Mouse (Mus musculus) heart, embryonic 12.5 days (tissue): Measurements from ENCODE around the gene Pcif1. TPM values are rescaled to one million over a fixed set of nuclear protein-coding genes. Genes with fewer than 3 reads are reported as not detected.
"Not testable (repeated sequence)": the region's sequence is repeated elsewhere in the genome, so short reads cannot be mapped to it uniquely, and the experiment has no call there.

Source experiments
- ATAC-seq: fragments of 200-750 bp; cut with Nextera tagmentation; 2 replicates; pipeline ENCODE4 v1.8.0; 2017; ENCODE audit warnings: moderate TSS enrichment, moderate library complexity; ENCODE audit not compliant: insufficient number of reproducible peaks, low FRiP score
- H3K27ac ChIP-seq: fragments of 300-500 bp; sonication (generic); 2 replicates; pipeline ENCODE4 v1.5.1; 2016; ENCODE audit warnings: mild to moderate bottlenecking, moderate library complexity; ENCODE audit not compliant: poor library complexity, severe bottlenecking
- H3K27me3 ChIP-seq: fragments of 300-500 bp; sonication (generic); replicated peaks from 2 replicates; pipeline ENCODE4 v1.6.1; 2016; ENCODE audit warnings: mild to moderate bottlenecking, moderate library complexity
- H3K36me3 ChIP-seq: fragments of 300-500 bp; sonication (generic); 2 replicates; pipeline ENCODE4 v1.6.1; 2016; ENCODE audit warnings: mild to moderate bottlenecking, moderate library complexity
- H3K4me1 ChIP-seq: fragments of 300-500 bp; sonication (generic); replicated peaks from 2 replicates; pipeline ENCODE4 v1.6.1; 2016; ENCODE audit warnings: mild to moderate bottlenecking
- H3K4me2 ChIP-seq: fragments of 300-500 bp; sonication (generic); 2 replicates; pipeline ENCODE4 v1.6.1; 2016; ENCODE audit warnings: mild to moderate bottlenecking, moderate library complexity
- H3K4me3 ChIP-seq: fragments of 300-500 bp; sonication (generic); 2 replicates; pipeline ENCODE4 v1.5.1; 2016; ENCODE audit warnings: mild to moderate bottlenecking
- H3K9ac ChIP-seq: fragments of 300-500 bp; sonication (generic); 2 replicates; pipeline ENCODE4 v1.6.1; 2016; ENCODE audit warnings: mild to moderate bottlenecking, moderate library complexity
- H3K9me3 ChIP-seq: fragments of 300-500 bp; sonication (generic); replicated peaks from 2 replicates; pipeline ENCODE4 v1.6.1; 2016; ENCODE audit warnings: mild to moderate bottlenecking, moderate library complexity
- whole genome bisulfite sequencing: fragments of 180-500 bp; shearing (Covaris S2); methylation state at CpG from one replicate; pipeline ENCODE4 v1.1.7; 2016; 5-methylcytosine and 5-hydroxymethylcytosine counted together
- polyA plus RNA-seq: library from polyadenylated mRNA; unstranded; fragments of >200 nt; fragmentation: Nextera tagmentation; extraction: Ambion mirVana; gene quantifications from 2 replicates; pipeline ENCODE4 v1.2.1, GENCODE M21; 2016

The Pcif1 gene
- polyA plus RNA-seq, 1 experiment from 2014 or later, result 53.1 TPM

DNA sequence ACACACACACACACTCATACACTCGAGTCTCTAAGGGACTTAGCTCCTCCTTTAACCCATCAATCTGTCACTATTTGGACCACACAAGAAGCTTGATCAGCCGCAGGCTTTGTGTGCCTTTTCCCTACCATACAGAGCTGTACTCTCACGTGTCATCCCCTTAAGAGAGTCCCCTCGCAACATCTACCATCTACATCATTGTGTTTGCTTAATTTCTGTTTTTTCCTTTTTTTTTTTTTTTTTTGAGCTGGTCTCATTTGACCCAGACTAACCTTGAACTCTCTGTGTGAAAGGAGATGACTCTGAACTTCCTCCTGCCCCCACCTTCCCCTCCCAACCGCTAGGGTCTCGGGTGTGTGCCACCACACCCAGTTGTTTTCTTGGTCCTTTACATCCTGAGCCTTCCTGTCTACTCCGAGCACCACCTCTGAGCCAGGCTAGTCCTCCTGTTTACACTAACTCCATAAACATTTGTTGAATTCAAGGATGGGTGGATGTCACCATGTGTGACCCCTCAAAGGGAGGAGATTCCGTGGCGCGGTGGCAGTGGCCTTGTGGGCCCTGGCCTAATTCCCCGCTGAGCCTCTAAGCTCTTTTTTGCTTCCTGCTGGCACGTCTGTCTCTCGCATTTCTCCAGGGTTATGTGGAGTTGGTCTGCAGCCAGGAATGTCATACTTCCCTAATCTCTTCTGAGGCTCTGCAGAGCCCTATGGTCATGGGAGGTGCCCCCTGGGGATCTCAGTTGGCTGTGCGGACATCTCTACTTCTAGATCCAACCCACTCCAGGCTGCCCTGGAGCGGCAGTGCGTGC lies 12.2 kb upstream of the Pcif1 start:
- H3K9ac ChIP-seq, result peak overlapping the region; percentile 35; the same call in 1 of the 2 replicates
- H3K9me3 ChIP-seq, result peaks cover 8% of the 10 kb centered on the region
- peak overlapping the region; percentile 92 for H3K27ac ChIP-seq
- H3K27me3 ChIP-seq, result no peaks in the 10 kb centered on the region
- no peak overlapping the region for H3K4me2 ChIP-seq
- peaks cover 31% of the 10 kb centered on the region for H3K4me1 ChIP-seq
- 0 out of 2 replicates have a peak overlapping the region, but pooled peaks have one; percentile 0 for H3K4me3 ChIP-seq
- H3K36me3 ChIP-seq, result no peaks in the 10 kb centered on the region
- 26% methylated on average over 16 of the region's 16 CpGs for WGBS
- peak; percentile 87 for ATAC-seq

DNA sequence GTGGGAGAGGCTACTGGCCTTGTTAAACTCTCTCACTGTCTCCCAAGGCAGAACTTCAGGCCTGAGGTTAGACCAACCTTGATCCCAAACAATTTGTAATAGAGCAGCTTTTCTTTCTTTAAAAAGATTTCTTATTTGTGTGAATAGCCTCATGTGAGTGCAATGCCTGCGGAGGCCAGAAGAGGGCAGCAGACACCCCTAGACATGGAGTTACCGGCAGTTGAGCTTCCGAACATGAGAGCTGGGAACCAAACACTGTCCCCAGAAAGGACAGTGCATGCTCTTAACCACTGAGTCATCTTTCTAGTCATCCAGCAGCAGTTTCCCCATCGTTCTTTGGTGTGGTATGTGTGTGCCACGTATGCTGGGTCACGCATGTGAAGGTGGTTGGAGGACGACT lies 11.5 kb upstream of the Pcif1 start:
- H3K9ac ChIP-seq, result no peak overlapping the region
- H3K9me3 ChIP-seq, result peaks cover 8% of the 10 kb centered on the region
- no peak overlapping the region for H3K4me3 ChIP-seq
- no peaks in the 10 kb centered on the region for H3K36me3 ChIP-seq
- H3K27me3 ChIP-seq, result no peaks in the 10 kb centered on the region
- 91% methylated on average over 7 of the region's 7 CpGs for WGBS
- H3K4me2 ChIP-seq, result no peak overlapping the region
- peaks cover 25% of the 10 kb centered on the region for H3K4me1 ChIP-seq
- H3K27ac ChIP-seq, result peak overlapping the region; percentile 92
- no peak for ATAC-seq

DNA sequence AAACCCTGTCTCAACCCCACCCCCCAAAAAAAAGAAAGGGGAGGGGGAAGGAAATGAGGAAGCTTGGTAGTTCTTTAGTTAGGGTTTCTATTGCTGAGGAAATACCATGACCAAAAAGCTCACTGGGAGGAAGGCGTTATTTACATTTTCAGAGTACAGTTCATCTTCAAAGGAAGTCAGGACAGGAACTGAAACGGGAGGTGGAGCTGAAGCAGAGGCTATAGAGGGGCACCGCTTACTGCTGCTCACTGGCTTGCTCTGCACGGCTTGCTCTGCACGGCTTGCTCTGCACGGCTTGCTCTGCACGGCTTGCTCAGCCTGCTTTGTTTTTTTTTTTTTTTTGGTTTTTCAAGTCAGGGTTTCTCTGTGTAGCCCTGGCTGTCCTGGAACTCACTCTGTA lies 10.6 kb upstream of the Pcif1 start:
- Histone ChIP-seq H3K9me3 (peaks cover 8% of the 10 kb centered on the region), H3K4me3 (no peak overlapping the region), H3K36me3 (no peaks in the 10 kb centered on the region), H3K27ac (no peak overlapping the region), H3K4me2 (no peak overlapping the region), H3K27me3 (no peaks in the 10 kb centered on the region), H3K4me1 (peaks cover 23% of the 10 kb centered on the region), H3K9ac (no peak overlapping the region)
- 72% methylated on average over 7 of the region's 7 CpGs for WGBS
- no peak for ATAC-seq

DNA sequence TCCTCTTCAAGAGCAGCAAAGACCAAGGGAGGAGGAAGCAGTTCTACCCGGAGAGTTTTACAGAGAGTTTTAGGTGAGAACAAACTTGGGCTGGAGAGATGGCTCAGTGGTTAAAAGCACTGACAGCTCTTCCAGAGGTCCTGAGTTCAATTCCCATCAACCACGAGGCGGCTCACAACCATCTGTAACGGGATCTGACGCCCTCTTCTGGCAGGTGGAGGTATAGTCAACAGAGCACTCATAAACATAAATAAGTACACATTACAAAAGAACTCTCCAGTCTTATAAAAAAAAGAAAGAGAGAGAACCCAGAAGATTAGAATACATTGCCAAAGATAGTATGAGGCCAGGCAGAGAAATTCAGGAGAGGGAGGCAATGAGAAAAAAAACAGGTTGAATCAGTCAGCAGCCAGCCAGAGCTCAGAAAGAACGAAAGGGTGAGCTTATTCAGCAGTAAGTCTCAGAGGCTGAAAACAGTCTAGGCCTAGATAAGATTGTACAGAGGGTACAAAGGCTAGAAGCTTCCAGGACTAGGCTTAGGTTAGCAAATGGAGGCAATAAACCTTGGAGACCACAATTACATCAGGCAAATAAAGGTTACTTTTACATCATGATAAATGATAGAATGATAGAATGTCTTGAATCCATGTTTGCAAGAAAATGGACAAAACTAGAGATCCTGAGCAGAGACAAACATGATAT lies 7.4 kb upstream of the Pcif1 start:
- Histone ChIP-seq H3K4me1 (peaks cover 29% of the 10 kb centered on the region), H3K27me3 (no peaks in the 10 kb centered on the region), H3K27ac (no peak overlapping the region), H3K9me3 (peaks cover 8% of the 10 kb centered on the region), H3K36me3 (no peaks in the 10 kb centered on the region), H3K4me2 (no peak overlapping the region), H3K4me3 (no peak overlapping the region), H3K9ac (no peak overlapping the region)
- 52% methylated on average over 6 of the region's 6 CpGs for WGBS
- ATAC-seq, result no peak

DNA sequence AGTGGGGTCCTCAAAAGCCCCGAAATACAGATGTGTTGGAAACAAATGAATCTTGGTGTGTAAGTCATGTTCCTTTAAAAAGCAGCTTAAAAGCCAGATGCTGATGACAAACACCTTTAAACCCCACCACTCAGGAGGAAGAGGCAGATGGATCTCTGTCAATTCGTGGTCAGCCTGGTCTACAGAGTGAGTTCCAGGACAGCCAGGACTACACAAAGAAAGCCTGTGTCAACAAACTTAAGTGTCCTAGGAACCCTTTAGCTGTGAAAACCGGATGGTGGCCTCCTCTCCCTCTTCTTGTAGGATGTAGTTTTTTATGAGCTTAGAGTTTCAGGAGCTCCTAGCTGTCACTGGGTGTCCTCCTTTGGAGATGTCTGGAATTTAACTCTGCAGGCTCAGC lies 5.5 kb upstream of the Pcif1 start:
- Histone ChIP-seq H3K36me3 (peaks cover 6% of the 10 kb centered on the region; the same call in 1 of the 2 replicates), H3K4me2 (no peak overlapping the region), H3K4me3 (no peak overlapping the region), H3K4me1 (peaks cover 29% of the 10 kb centered on the region), H3K9me3 (no peaks in the 10 kb centered on the region), H3K27ac (peak overlapping the region; percentile 55), H3K27me3 (no peaks in the 10 kb centered on the region), H3K9ac (0 out of 2 replicates have a peak overlapping the region, but pooled peaks have one; percentile 9)
- 54% methylated on average over 3 of the region's 3 CpGs for WGBS
- no peak for ATAC-seq

DNA sequence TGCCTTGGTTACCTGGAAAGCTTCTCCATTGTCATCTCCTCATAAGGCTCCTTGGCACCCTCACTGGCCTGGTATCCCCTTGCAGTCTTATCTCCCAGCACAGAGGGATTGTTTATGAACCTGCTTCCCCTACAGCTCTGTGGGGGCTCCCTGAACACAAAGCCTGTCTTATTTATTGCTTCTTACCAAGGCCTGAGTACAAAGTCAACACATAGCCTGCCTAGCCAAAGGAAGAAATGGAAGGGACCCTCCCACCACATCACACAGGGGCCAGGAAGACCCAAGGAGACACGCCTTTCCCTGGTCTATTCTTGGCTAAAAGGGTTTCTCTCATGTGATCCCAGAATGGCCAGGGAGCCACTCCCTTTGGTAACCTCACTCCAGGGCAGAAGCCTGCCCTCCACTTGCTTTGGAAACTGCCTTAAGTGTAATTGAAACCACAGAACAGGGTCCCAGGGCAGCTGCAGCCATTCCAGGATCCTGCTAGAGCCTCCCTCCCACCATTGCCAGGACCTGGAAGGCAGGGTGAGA lies 4.8 kb upstream of the Pcif1 start:
- Histone ChIP-seq H3K4me2 (0 out of 2 replicates have a peak overlapping the region, but pooled peaks have one; percentile 15), H3K4me3 (no peak overlapping the region), H3K9me3 (no peaks in the 10 kb centered on the region), H3K4me1 (peaks cover 29% of the 10 kb centered on the region), H3K27ac (peak overlapping the region; percentile 55), H3K27me3 (no peaks in the 10 kb centered on the region), H3K9ac (0 out of 2 replicates have a peak overlapping the region, but pooled peaks have one; percentile 9), H3K36me3 (peaks cover 6% of the 10 kb centered on the region; the same call in 1 of the 2 replicates)
- ATAC-seq, result no peak
- WGBS, result 5% methylated on average over 1 of the region's 1 CpGs

DNA sequence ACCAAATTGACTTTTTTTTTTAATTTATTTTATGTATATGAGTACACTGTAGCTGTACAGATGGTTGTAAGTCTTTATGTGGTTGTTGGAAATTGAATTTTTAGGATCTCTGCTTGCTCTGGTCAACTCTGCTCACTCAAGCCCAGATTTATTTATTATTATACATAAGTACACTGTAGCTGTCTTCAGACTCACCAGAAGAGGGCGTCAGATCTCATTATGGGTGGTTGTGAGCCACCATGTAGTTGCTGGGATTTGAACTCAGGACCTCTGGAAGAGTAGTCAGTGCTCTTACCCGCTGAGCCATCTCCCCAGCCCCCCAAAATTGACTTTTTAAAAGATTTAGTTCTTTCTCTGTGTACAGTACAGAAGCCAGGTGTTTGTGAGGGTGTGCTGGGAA lies 3.5 kb upstream of the Pcif1 start:
- not testable (repeated sequence) for ATAC-seq, H3K27ac ChIP-seq, H3K36me3 ChIP-seq, H3K4me2 ChIP-seq, H3K27me3 ChIP-seq, H3K9me3 ChIP-seq, H3K4me3 ChIP-seq, H3K9ac ChIP-seq
- WGBS, result 47% methylated on average over 2 of the region's 2 CpGs
- peaks cover 33% of the 10 kb centered on the region for H3K4me1 ChIP-seq

DNA sequence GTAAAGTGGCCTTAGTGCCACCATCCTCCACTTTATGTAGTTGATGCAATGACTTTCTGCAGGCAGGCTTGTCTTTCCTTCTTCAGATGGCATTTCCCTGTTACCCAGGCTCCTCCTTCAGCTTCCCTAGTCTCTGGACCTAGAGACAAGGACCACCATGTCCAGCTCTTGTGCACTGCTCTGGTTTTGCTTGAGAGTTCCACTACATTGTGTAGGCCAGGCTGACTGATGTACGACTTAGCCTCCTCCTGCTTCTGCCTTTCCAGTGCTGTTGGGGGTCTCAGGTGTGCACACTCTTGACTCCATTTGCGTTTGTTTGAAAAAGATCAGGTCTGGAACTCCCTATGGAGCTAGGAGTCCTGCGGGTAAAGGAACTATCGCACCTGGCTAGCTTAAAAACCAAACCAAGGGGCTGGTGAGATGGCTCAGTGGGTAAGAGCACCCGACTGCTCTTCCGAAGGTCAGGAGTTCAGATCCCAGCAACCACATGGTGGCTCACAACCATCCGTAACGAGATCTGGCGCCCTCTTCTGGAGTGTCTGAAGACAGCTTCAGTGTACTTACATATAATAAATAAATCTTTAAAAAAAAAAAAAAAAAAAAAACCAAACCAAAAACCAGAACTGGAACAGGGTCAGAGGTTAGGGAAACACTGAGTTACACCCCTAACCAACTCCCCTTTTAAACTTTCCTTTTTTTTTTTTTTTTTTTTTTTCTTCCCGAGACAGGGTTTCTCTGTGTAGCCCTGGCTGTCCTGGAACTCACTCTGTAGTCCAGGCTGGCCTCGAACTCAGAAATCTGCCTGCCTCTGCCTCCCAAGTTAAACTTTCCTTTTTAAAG lies 1.5 kb upstream of the Pcif1 start:
- H3K27me3 ChIP-seq, H3K9ac ChIP-seq, H3K4me3 ChIP-seq, H3K9me3 ChIP-seq, ATAC-seq, H3K36me3 ChIP-seq: not testable (repeated sequence)
- Histone ChIP-seq H3K4me2 (peak overlapping the region; percentile 95), H3K27ac (peak overlapping the region; percentile 100), H3K4me1 (peaks cover 37% of the 10 kb centered on the region)
- 73% methylated on average over 11 of the region's 11 CpGs for WGBS

DNA sequence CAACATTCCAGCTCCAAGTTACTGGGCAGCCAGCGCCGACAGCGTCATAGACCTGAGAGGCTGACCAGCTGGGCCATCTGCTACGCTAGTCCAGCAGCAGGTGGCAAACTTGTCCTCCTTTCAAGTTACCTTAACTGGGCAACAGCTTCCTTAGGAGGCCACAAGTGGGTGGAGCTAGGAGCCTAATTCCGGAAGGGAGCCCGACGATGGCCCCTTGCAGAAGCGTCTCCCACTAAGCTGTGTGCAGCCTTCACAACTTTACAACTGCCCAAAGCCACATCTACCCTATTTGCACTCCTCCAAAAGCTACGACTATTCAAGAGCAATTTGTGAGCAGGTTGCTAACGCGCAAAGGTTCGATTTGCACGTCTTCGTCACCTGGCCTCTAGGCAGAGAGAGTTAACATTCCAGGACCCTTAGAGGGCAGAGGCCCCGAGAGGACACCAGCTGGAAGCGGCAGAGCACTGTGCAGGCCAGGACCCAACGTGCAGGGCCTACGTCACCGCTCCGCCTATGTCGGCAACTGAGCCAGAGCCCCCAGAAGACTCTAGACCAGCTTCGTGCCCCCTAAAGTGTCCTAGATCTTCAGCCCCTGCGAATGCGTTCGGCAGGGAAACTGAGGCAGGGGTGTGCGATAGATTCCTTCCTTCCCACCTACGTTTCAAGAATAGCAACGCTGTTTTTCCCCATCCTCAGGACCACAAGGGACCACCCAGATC lies 436 bp upstream of the Pcif1 start:
- Histone ChIP-seq H3K36me3 (peaks cover 17% of the 10 kb centered on the region), H3K4me2 (peak overlapping the region; percentile 95), H3K4me1 (peaks cover 36% of the 10 kb centered on the region), H3K4me3 (peak overlapping the region; percentile 88), H3K9ac (peak overlapping the region; percentile 99), H3K27me3 (no peaks in the 10 kb centered on the region), H3K9me3 (no peaks in the 10 kb centered on the region), H3K27ac (peak overlapping the region; percentile 100)
- peak; percentile 33; the same call in 1 of the 2 replicates for ATAC-seq
- WGBS, result 2% methylated on average over 28 of the region's 28 CpGs

DNA sequence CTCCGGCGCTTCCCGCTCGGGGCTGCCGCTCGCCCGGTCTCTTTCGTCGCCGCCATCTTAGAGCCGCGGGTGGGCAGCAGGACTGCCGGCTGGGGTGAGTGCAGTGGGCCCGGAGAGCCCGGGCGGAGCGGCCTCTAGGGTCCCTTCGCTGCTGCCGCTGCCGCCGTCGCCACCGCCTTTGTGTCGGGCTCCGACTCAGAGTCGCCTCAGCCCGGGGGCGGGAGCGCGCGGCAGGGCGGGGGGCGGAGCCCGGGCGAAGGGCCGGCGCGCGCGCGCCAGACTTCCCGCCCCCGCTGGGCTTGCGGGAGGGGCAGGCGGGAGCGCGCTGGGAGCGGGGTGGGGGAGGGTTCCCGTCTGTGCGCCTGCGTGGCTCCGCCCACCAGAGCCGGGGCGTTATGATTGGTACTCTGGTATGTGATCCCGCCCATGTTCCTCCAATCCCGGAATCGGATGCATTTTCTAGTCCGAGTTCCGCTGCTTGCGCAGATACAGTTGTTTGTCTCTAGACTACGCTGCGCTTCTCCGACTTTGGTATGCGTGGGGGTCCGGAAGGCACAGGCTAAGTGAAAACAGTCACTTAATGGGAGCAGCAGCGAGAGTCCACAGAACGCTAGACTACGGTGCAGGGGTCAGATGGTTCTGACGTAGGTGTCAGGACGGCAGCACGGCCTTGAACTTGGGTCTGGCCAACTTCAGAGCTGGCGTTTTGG lies 619 bp downstream of the Pcif1 start:
- peak overlapping the region; percentile 88 for H3K4me3 ChIP-seq
- H3K9me3 ChIP-seq, result no peaks in the 10 kb centered on the region
- ATAC-seq, result peak; percentile 92
- H3K27ac ChIP-seq, result peak overlapping the region; percentile 100
- H3K4me2 ChIP-seq, result peak overlapping the region; percentile 95
- H3K27me3 ChIP-seq, result no peaks in the 10 kb centered on the region
- peak overlapping the region; percentile 99 for H3K9ac ChIP-seq
- WGBS, result under 1% methylated on average over 55 of the region's 72 CpGs
- peaks cover 25% of the 10 kb centered on the region for H3K4me1 ChIP-seq
- H3K36me3 ChIP-seq, result peaks cover 25% of the 10 kb centered on the region
